Mouse (Mus musculus) heart, adult 2 months (tissue): ENCODE results near the gene Trio.

Experiments
- CTCF ChIP-seq: fragments of 200-600 bp; IDR thresholded peaks from 2 replicates; pipeline ENCODE4 v1.8.1; 2022; ENCODE audit warnings: antibody characterized with exemption, mild to moderate bottlenecking, moderate library complexity
- EP300 ChIP-seq: fragments of 200-500 bp; IDR thresholded peaks from 2 replicates; pipeline ENCODE4 v1.6.1; 2011; ENCODE audit warnings: low read depth, low read length, control low read depth; ENCODE audit not compliant: insufficient read depth
- POLR2A ChIP-seq: fragments of 200-500 bp; IDR thresholded peaks from 2 replicates; pipeline ENCODE4 v1.6.1; 2011; ENCODE audit warnings: mild to moderate bottlenecking, low read depth, low read length, control low read depth; ENCODE audit not compliant: insufficient read depth

DNA sequence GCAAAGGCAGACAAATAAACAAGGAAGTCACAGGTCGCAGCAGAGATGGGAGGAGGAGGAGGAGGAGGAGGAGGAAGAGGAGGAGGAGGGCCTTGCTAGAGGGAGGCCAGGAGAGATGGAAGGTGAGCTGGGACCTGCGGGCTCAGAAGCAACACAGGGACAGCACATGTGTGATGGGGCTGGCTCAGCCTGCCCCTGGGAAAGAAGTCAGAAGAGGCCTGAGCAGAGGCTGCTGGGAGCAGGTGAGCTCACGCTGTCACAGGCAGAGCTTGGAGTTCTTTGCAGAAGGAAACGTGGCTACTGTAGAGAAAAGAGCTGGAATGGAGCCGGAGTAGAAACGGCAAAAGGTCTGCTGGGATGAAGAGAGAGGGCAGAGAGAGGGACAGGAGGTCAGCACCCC, 185.5 kb downstream of the Trio start:
- TF ChIP-seq POLR2A (no peak), CTCF (no peak), EP300 (no peak)
